Mouse (Mus musculus): ENCODE results near the gene Mdp1. TPM values are rescaled to one million over a fixed set of nuclear protein-coding genes. Genes with fewer than 3 reads are reported as not detected.
A peak's percentile ranks its signal among the peaks of the same experiment; 100 is the strongest.

Gene Mdp1
- 22.4 and 27.2 TPM in 2 replicates for polyA plus RNA-seq (2012; rRNA removed)

DNA sequence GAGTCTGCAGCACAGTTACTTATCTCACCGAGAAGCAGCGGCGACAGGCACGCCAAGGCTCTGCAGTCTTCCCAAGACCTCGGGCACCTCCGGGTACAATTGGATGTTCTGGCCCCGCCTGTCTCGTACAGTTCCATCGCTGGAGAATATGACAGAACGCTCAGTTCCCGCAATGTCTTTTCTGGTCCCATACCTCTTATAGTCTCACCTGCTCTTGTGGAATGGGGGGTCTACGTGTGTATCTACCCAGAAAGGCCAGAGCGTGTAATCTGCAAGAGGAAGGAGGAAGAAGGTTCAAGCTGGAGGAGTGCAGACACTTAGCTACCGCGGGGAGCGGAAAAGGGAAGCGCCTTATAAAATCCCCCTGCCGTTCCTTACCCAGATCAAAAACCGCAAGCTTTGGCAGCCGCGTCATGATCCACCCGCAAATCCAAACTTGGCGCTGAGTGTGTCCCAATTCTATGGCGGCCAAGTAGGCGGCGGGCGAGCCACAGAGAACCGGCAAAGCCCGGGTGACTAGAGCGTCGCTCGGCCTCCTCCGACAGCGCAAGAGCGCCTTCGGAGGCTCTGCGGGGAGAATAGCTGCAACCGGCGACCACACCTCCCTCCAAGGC lies at the start of gene Mdp1:
Gene Mdp1, minus strand, starts transcription at position 549 of the 614 bp plus-strand sequence.
- no peak within 1 kb of the TSS; the same call in 1 of the 2 replicates for H3K27ac ChIP-seq (ENCODE audit: insufficient read depth, low read depth, low read length)
- under 1% methylated on average over 39 of the region's 39 CpGs for WGBS
- no peaks in the 10 kb centered on the region; the same call in 1 of the 2 replicates for H3K36me3 ChIP-seq (ENCODE audit: control insufficient read depth, insufficient read depth, low read length)
- H3K27me3 ChIP-seq (replicated peaks; ENCODE audit: control insufficient read depth, insufficient read depth, low read length): no peaks in the 10 kb centered on the region
- peak; percentile 84 for DNase-seq
- H3K4me3 ChIP-seq (ENCODE audit: insufficient read depth, low read depth, low read length): peak within 1 kb of the TSS; percentile 74
- TF ChIP-seq CTCF (conservative IDR thresholded peaks at IDR 0.05; ENCODE audit: insufficient read depth, insufficient read length, low read depth, low read length) (peak; percentile 59), POLR2A (IDR thresholded peaks at IDR 0.05; ENCODE audit: low read depth, low read length) (no peak)
- H3K4me1 ChIP-seq (ENCODE audit: control insufficient read depth, insufficient read depth, low read length): peaks cover 8% of the 10 kb centered on the region; the same call in 1 of the 2 replicates

DNA sequence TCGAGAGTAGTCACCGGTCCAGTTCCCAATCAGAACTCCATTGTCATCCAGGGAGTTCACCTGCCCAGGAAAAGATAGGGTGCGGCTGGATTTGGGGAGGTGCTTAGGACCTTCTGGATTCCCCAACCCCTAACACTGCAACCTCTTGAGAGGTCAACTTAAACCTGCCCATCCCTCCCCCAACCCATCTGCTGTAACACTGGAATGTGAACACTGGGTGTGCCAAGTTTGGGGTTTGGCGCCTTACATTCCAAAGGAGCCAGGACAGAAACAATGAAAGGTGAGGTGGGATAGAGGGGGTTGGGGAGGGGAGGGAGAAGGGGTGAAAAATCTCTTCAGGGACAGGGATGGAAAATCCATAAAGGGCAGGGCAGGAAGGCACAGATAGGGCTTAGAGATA lies 49.2 kb upstream of the Mdp1 start:
- Histone ChIP-seq H3K4me3 (ENCODE audit: insufficient read depth, low read depth, low read length) (no peak overlapping the region), H3K4me1 (ENCODE audit: control insufficient read depth, insufficient read depth, low read length) (peaks cover 9% of the 10 kb centered on the region; the same call in 1 of the 2 replicates), H3K36me3 (ENCODE audit: control insufficient read depth, insufficient read depth, low read length) (no peaks in the 10 kb centered on the region), H3K27ac (ENCODE audit: insufficient read depth, low read depth, low read length) (no peak overlapping the region), H3K27me3 (replicated peaks; ENCODE audit: control insufficient read depth, insufficient read depth, low read length) (no peaks in the 10 kb centered on the region)
- no peak for DNase-seq
- no peak for TF ChIP-seq CTCF (conservative IDR thresholded peaks at IDR 0.05; ENCODE audit: insufficient read depth, insufficient read length, low read depth, low read length)
- TF ChIP-seq POLR2A (IDR thresholded peaks at IDR 0.05; ENCODE audit: low read depth, low read length): no peak
- 86% methylated on average over 4 of the region's 4 CpGs for WGBS

DNA sequence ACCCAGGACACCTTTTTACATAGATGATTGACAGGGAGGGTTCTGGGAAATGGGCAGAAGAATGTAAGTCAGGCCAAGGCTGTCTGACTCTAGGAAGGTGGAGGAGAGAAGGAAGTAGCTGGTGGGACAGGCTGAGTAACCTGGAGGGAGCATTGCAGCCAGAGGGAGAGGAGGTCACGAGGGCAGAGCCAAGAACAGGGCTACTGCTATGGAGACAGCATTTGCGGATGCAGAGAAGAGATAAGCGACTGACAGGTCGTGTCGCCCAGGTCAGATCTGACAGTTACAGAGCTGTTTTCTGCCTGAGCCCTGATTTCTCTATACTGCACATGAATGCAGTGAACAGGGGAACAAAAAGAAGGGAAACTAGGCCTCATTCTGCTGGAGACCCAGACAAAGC lies 47.1 kb upstream of the Mdp1 start:
- H3K27me3 ChIP-seq (replicated peaks; ENCODE audit: control insufficient read depth, insufficient read depth, low read length): no peaks in the 10 kb centered on the region
- no peak overlapping the region for H3K4me3 ChIP-seq (ENCODE audit: insufficient read depth, low read depth, low read length)
- no peak for TF ChIP-seq POLR2A (IDR thresholded peaks at IDR 0.05; ENCODE audit: low read depth, low read length)
- no peak for TF ChIP-seq CTCF (conservative IDR thresholded peaks at IDR 0.05; ENCODE audit: insufficient read depth, insufficient read length, low read depth, low read length)
- peak; percentile 61 for DNase-seq
- peaks cover 2% of the 10 kb centered on the region; the same call in 1 of the 2 replicates for H3K4me1 ChIP-seq (ENCODE audit: control insufficient read depth, insufficient read depth, low read length)
- WGBS: 88% methylated on average over 5 of the region's 5 CpGs
- no peak overlapping the region for H3K27ac ChIP-seq (ENCODE audit: insufficient read depth, low read depth, low read length)
- no peaks in the 10 kb centered on the region for H3K36me3 ChIP-seq (ENCODE audit: control insufficient read depth, insufficient read depth, low read length)

DNA sequence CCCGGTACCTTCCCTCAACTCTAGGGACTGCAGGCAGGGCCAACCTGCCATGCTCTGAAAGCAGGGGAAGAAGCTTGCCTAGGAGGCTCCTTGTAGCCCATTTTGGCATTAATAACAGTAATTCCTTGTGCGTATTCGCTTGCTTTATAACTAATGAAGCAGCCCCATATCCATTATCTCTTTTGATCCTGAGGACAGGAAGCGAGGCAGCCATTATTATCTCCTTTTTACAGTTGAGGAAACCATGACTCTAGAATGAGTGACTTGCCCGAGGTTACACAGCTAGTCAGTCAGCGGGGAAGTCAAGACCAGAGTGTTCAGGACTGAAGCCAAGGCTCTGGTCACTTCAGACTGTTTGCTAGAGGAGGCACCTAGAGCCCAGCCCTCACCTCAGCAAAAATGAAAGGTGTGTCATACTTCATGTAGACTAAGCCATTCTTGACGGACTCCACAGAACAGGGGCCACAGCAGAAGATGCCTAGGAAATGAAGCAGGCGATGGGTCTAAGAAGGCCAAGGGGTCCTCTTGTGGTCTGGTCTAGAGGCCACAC lies 45.8 kb upstream of the Mdp1 start:
- Histone ChIP-seq H3K36me3 (ENCODE audit: control insufficient read depth, insufficient read depth, low read length) (no peaks in the 10 kb centered on the region), H3K4me1 (ENCODE audit: control insufficient read depth, insufficient read depth, low read length) (peaks cover 2% of the 10 kb centered on the region; the same call in 1 of the 2 replicates), H3K4me3 (ENCODE audit: insufficient read depth, low read depth, low read length) (no peak overlapping the region), H3K27ac (ENCODE audit: insufficient read depth, low read depth, low read length) (no peak overlapping the region), H3K27me3 (replicated peaks; ENCODE audit: control insufficient read depth, insufficient read depth, low read length) (no peaks in the 10 kb centered on the region)
- DNase-seq: no peak
- TF ChIP-seq CTCF (conservative IDR thresholded peaks at IDR 0.05; ENCODE audit: insufficient read depth, insufficient read length, low read depth, low read length) (no peak), POLR2A (IDR thresholded peaks at IDR 0.05; ENCODE audit: low read depth, low read length) (no peak)
- 89% methylated on average over 8 of the region's 8 CpGs for WGBS

DNA sequence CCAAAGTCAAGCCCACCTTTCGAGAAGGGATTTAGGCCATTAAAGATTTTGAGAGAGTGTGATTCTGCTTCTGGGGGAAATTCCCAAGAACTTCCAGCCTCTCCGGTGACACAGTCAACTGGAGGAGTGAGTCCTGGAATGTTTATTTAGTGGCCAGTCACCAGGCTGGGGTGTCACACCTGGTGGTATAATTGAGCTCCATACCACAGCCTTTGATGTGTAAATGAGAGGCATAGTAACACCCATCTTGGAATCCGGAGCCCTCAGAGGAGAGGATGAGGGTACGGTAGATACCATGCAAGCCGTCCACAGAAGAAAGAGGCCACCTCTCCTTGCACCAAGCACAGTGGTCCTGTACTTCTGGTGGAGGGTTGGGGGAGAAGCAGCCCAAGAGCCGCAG lies 42.5 kb upstream of the Mdp1 start:
- TF ChIP-seq POLR2A (IDR thresholded peaks at IDR 0.05; ENCODE audit: low read depth, low read length) (no peak), CTCF (conservative IDR thresholded peaks at IDR 0.05; ENCODE audit: insufficient read depth, insufficient read length, low read depth, low read length) (no peak)
- Histone ChIP-seq H3K4me1 (ENCODE audit: control insufficient read depth, insufficient read depth, low read length) (peaks cover 2% of the 10 kb centered on the region; the same call in 1 of the 2 replicates), H3K4me3 (ENCODE audit: insufficient read depth, low read depth, low read length) (no peak overlapping the region), H3K27ac (ENCODE audit: insufficient read depth, low read depth, low read length) (no peak overlapping the region), H3K36me3 (ENCODE audit: control insufficient read depth, insufficient read depth, low read length) (no peaks in the 10 kb centered on the region), H3K27me3 (replicated peaks; ENCODE audit: control insufficient read depth, insufficient read depth, low read length) (no peaks in the 10 kb centered on the region)
- WGBS: 68% methylated on average over 6 of the region's 6 CpGs
- no peak for DNase-seq

DNA sequence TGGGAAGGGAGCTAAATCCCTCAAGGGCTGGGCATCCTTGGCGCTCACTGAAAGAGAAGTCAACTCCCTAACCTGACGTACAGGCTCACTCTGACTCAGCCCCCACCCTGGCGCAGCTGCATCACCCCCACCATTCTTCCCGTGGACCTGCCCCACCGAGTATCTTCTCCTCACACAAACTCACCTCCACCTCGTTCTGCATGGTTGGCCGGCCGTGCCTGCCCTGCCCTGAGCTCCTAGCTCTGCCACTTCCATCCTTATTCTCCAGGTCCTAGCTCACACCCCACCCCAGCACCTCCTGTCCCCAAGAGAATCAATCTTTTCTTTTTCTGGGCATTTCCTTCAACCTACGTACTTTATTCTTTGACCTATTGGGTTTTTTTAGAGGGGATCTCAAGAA lies 40.8 kb upstream of the Mdp1 start:
- no peaks in the 10 kb centered on the region for H3K4me1 ChIP-seq (ENCODE audit: control insufficient read depth, insufficient read depth, low read length)
- DNase-seq: no peak
- H3K4me3 ChIP-seq (ENCODE audit: insufficient read depth, low read depth, low read length): no peak overlapping the region
- H3K36me3 ChIP-seq (ENCODE audit: control insufficient read depth, insufficient read depth, low read length): no peaks in the 10 kb centered on the region
- no peaks in the 10 kb centered on the region for H3K27me3 ChIP-seq (replicated peaks; ENCODE audit: control insufficient read depth, insufficient read depth, low read length)
- TF ChIP-seq POLR2A (IDR thresholded peaks at IDR 0.05; ENCODE audit: low read depth, low read length): no peak
- TF ChIP-seq CTCF (conservative IDR thresholded peaks at IDR 0.05; ENCODE audit: insufficient read depth, insufficient read length, low read depth, low read length): no peak
- no peak overlapping the region for H3K27ac ChIP-seq (ENCODE audit: insufficient read depth, low read depth, low read length)
- WGBS: 34% methylated on average over 9 of the region's 9 CpGs

DNA sequence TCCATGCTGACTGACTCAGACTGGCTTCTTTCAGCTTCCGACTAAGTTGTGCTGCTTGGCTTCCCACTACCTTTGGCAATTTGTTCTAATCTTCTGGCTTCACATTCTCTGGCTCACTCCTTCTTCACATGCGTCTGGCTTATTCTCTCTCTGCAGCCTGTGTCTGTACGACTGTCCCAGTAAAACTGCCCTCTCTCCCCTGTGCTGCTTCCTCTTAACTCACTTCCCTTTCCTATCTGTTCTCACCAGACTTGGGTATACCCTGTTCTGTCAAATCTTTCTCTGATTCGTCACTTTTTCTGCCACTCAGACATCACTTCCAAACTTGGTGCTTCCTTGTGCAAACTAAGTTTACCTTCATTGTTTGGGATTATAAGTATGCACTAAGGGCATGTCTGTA lies 36.9 kb upstream of the Mdp1 start:
- no peak for DNase-seq
- Histone ChIP-seq H3K27ac (ENCODE audit: insufficient read depth, low read depth, low read length) (no peak overlapping the region), H3K4me3 (ENCODE audit: insufficient read depth, low read depth, low read length) (no peak overlapping the region), H3K36me3 (ENCODE audit: control insufficient read depth, insufficient read depth, low read length) (no peaks in the 10 kb centered on the region), H3K27me3 (replicated peaks; ENCODE audit: control insufficient read depth, insufficient read depth, low read length) (no peaks in the 10 kb centered on the region), H3K4me1 (ENCODE audit: control insufficient read depth, insufficient read depth, low read length) (no peaks in the 10 kb centered on the region)
- 81% methylated on average over 4 of the region's 4 CpGs for WGBS
- no peak for TF ChIP-seq POLR2A (IDR thresholded peaks at IDR 0.05; ENCODE audit: low read depth, low read length)
- TF ChIP-seq CTCF (conservative IDR thresholded peaks at IDR 0.05; ENCODE audit: insufficient read depth, insufficient read length, low read depth, low read length): no peak
